Mouse (Mus musculus) activated CD4-positive, CD25-positive, alpha-beta regulatory T cell, adult 9 weeks (primary cell): ENCODE results near the gene Wdr92. TPM values are rescaled to one million over a fixed set of nuclear protein-coding genes. Genes with fewer than 3 reads are reported as not detected.

ENCODE experiments used
- polyA plus RNA-seq: library from polyadenylated mRNA; unstranded; fragments of 100-300 nt; shearing (Covaris generic); gene quantifications from one replicate; pipeline ENCODE4 v1.2.1, GENCODE M21; 2017

Wdr92 gene
- polyA plus RNA-seq = 31.5 TPM

GRCm38 (mm10) chr11:17181807-17182206, at the start of gene Wdr92:
Wdr92 (plus strand) TSS chr11:17182107.

GRCm38 (mm10) chr11:17158858-17159737, 22.8 kb upstream of the Wdr92 start, which contains the start of gene Ppp3r1:
Ppp3r1 (plus strand) TSS chr11:17159263.

GRCm38 (mm10) chr11:17211258-17212140, 29.6 kb downstream of the Wdr92 start, which contains the start of gene Pno1:
Pno1 (minus strand) TSS chr11:17211568.

GRCm38 (mm10) chr11:17257443-17257842, 75.5 kb downstream of the Wdr92 start, which contains the start of gene C1d:
C1d (plus strand) TSS chr11:17257579.

Other genes with a start within 250 kb of the Wdr92 start
- gene Fbxo48, start 230.7 kb upstream of the Wdr92 start, polyA plus RNA-seq = 0.60 TPM
- 11.6 TPM for gene Cnrip1, start 130.5 kb upstream of the Wdr92 start, polyA plus RNA-seq
- gene Plek, start 129.7 kb upstream of the Wdr92 start, polyA plus RNA-seq = 6.0 TPM
- gene Ppp3r1, start 22.8 kb upstream of the Wdr92 start, polyA plus RNA-seq = 26.4 TPM
- gene Pno1, start 29.5 kb downstream of the Wdr92 start, polyA plus RNA-seq = 43.8 TPM
- 58.9 TPM for gene C1d, start 75.5 kb downstream of the Wdr92 start, polyA plus RNA-seq